Mouse (Mus musculus): ENCODE data around the gene Tmcc3. TPM values are rescaled to one million over a fixed set of nuclear protein-coding genes. Genes with fewer than 3 reads are reported as not detected.
A peak's percentile ranks its signal among the peaks of the same experiment; 100 is the strongest.
"Not testable (repeated sequence)": the region's sequence is repeated elsewhere in the genome, so short reads cannot be mapped to it uniquely, and the experiment has no call there.

Gene Tmcc3
- total RNA-seq, 2 experiments from 2014 or later: 16.3 to 21.6 TPM

DNA sequence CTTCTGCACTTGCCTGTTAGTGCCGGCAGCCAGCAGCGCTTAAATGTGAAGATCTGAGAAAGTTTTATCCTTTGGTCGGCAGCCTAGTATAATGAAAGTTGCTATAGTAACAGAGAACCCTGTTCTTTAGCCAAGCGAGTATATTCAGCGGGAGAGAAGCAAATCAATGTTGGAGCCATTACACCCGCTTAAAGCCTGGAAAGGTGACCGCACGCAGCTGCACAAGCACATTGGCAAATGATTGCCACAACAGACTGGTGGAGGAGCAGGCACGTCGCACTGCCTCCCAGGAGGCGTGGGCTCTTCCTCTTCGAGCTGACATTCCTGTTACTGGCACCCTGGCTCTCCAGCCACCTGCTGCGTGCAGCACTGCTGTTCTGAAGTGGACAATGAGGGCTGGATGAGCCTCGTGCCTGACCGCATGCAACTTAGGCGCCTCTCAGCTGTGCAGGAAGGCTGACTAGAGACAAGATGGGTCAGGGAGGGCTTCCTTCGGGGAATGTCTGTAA is 273.2 kb downstream of the Tmcc3 start:
- TF ChIP-seq CTCF (IDR thresholded peaks at IDR 0.05): no peak
- Histone ChIP-seq H3K27ac (peak overlapping the region; percentile 43; the same call in 1 of the 2 replicates), H3K4me3 (no peak overlapping the region)
- intact Hi-C loops (cut with DNase I): no loop called here
- no peak for DNase-seq

GRCm38 (mm10) chr10:94585819-94586218 is 274.1 kb downstream of the Tmcc3 start:
- H3K27ac ChIP-seq: peak overlapping the region; percentile 43
- no peak for TF ChIP-seq CTCF (IDR thresholded peaks at IDR 0.05)
- intact Hi-C loops (cut with DNase I): no loop called here
- DNase-seq: peak; percentile 58
- H3K4me3 ChIP-seq: no peak overlapping the region

GRCm38 (mm10) chr10:94588976-94589375 is 277.2 kb downstream of the Tmcc3 start:
- H3K27ac ChIP-seq: no peak overlapping the region
- intact Hi-C loops (cut with DNase I): no loop called here
- TF ChIP-seq CTCF (IDR thresholded peaks at IDR 0.05): no peak

GRCm38 (mm10) chr10:94595705-94596104 is 284.0 kb downstream of the Tmcc3 start:
- no peak overlapping the region for H3K27ac ChIP-seq
- intact Hi-C loops (cut with DNase I): no loop called here
- TF ChIP-seq CTCF (IDR thresholded peaks at IDR 0.05): no peak
- DNase-seq: no peak
- no peak overlapping the region for H3K4me3 ChIP-seq

More at GRCm38 (mm10) chr10:94588976-94589375, 277.2 kb downstream of the Tmcc3 start:
- DNase-seq: no peak
- H3K4me3 ChIP-seq: no peak overlapping the region

- H3K4me3 ChIP-seq; intact Hi-C loops (cut with DNase I); H3K27ac ChIP-seq; DNase-seq: not testable (repeated sequence)
Observed at GRCm38 (mm10) chr10:94599846-94600245, 288.1 kb downstream of the Tmcc3 start.

DNA sequence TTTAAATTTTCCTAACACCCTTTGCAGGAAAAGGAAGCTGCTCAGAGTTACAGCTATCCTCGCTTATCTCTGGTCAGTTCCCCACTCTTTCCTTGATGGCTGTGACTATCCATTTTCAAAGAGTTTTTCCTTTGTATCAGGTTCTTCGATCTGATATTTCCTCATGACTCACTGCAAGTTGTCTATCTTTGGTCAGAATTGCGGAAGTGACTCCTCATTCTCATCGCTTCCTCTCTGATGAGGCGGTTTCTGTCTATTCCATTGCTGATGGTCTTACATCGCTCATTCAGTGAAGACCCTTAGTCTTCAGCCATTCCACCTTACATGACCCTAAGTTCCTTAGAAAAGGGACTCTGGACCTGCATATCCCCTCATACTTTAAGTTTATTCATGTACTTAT is 289.3 kb downstream of the Tmcc3 start:
- TF ChIP-seq CTCF (IDR thresholded peaks at IDR 0.05): no peak
- no peak overlapping the region for H3K4me3 ChIP-seq
- intact Hi-C loops (cut with DNase I): no loop called here
- H3K27ac ChIP-seq: no peak overlapping the region
- no peak for DNase-seq

- H3K4me3 ChIP-seq: no peak overlapping the region
- intact Hi-C loops (cut with DNase I): no loop called here
- no peak for DNase-seq
- TF ChIP-seq CTCF (IDR thresholded peaks at IDR 0.05): no peak
- H3K27ac ChIP-seq: no peak overlapping the region
Observed at GRCm38 (mm10) chr10:94605491-94605890, 293.7 kb downstream of the Tmcc3 start.

GRCm38 (mm10) chr10:94609309-94609777 is 297.6 kb downstream of the Tmcc3 start:
- Histone ChIP-seq H3K4me3 (no peak overlapping the region), H3K27ac (no peak overlapping the region; the same call in 1 of the 2 replicates)
- DNase-seq: peak; percentile 75
- intact Hi-C loops (cut with DNase I): loop anchor here (1.0 to 2.0 kb wide), 2 partner anchors 95 to 200 kb away; no protein-coding TSS in a partner anchor
- peak; percentile 99; the same call in 1 of the 2 replicates for TF ChIP-seq CTCF (IDR thresholded peaks at IDR 0.05)

GRCm38 (mm10) chr10:94611228-94611968 is 299.6 kb downstream of the Tmcc3 start:
- intact Hi-C loops (cut with DNase I): no loop called here
- Histone ChIP-seq H3K4me3 (no peak overlapping the region), H3K27ac (no peak overlapping the region)
- TF ChIP-seq CTCF (IDR thresholded peaks at IDR 0.05): no peak
- no peak for DNase-seq

- intact Hi-C loops (cut with DNase I): no loop called here
- TF ChIP-seq CTCF (IDR thresholded peaks at IDR 0.05): no peak
- no peak for DNase-seq
- Histone ChIP-seq H3K27ac (no peak overlapping the region), H3K4me3 (no peak overlapping the region)
Observed at GRCm38 (mm10) chr10:94611969-94612440, 300.3 kb downstream of the Tmcc3 start.

DNA sequence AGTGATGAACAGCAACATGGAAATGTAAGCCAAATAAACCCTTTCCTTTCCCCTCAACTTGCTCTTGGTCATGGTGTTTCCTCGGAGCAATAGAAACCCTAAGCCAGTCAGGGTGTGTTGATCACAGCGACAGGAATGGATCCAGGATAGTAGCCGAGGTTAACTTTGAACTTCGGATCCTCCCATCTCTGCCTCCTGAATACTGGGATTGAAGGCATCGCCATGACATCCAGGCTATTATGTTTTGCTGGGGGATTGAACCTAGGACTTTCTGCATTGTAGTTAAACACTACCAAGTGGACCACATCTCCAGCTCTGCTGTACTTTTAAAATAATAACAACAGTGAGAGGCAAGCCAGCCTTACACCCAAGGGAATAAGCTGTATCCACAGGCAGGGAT is 307.8 kb downstream of the Tmcc3 start:
- intact Hi-C loops (cut with DNase I): no loop called here
- DNase-seq: no peak
- no peak overlapping the region for H3K4me3 ChIP-seq
- TF ChIP-seq CTCF (IDR thresholded peaks at IDR 0.05): no peak
- H3K27ac ChIP-seq: no peak overlapping the region

DNA sequence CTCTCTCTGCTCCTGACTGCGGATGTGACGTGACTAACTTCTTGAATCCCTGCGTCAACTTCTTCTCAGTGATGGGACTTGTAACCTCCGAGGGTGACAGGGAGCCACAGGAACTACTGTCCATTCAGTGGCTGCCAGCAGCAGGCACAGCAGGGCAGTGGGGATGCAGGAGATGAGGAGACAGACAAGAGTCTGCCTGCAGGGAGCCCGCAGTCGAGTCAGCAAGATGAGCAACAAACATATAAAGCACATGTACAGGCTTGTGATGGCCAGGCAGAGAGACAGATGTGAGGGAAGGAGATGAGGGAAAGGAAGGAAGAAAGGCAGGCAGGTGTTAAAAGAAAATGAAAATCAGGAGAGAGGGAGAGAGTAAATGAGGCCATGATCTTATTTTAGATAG is 308.8 kb downstream of the Tmcc3 start:
- H3K4me3 ChIP-seq: no peak overlapping the region
- no peak overlapping the region for H3K27ac ChIP-seq
- TF ChIP-seq CTCF (IDR thresholded peaks at IDR 0.05): no peak
- DNase-seq: no peak
- intact Hi-C loops (cut with DNase I): loop anchor here (5.0 kb wide), 2 partner anchors 152 to 322 kb away; partner anchors contain the start of gene Plxnc1
